Mouse (Mus musculus) midbrain, postnatal 0 days (tissue): ENCODE results near the gene Serpinb9. TPM values are rescaled to one million over a fixed set of nuclear protein-coding genes. Genes with fewer than 3 reads are reported as not detected.

Experiments
- ATAC-seq: fragments of 200-750 bp; cut with Nextera tagmentation; 2 replicates; pipeline ENCODE4 v1.8.0; 2017; ENCODE audit warnings: moderate number of reproducible peaks, mild to moderate bottlenecking, moderate TSS enrichment, moderate library complexity; ENCODE audit not compliant: low FRiP score
- DNase-seq: peaks from one replicate; pipeline ENCODE4 v3.0.0-alpha.2; 2015; ENCODE audit warnings: low spot score
- H3K27ac ChIP-seq: fragments of 300-500 bp; sonication (generic); 2 replicates; pipeline ENCODE4 v1.5.1; 2014; ENCODE audit warnings: low read depth, mild to moderate bottlenecking, low read length, mixed read lengths
- H3K27me3 ChIP-seq: fragments of 300-500 bp; sonication (generic); 2 replicates; pipeline ENCODE4 v1.6.1; 2014; ENCODE audit warnings: low read length, control low read depth, mixed read lengths; ENCODE audit not compliant: insufficient read depth
- H3K36me3 ChIP-seq: fragments of 300-500 bp; sonication (generic); 2 replicates; pipeline ENCODE4 v1.6.1; 2014; ENCODE audit warnings: low read length, control low read depth, mixed read lengths; ENCODE audit not compliant: insufficient read depth
- H3K4me1 ChIP-seq: fragments of 300-500 bp; sonication (generic); 2 replicates; pipeline ENCODE4 v1.6.1; 2014; ENCODE audit warnings: mild to moderate bottlenecking, control low read depth, antibody characterized with exemption, low read length, mixed read lengths; ENCODE audit not compliant: insufficient read depth
- H3K4me2 ChIP-seq: fragments of 300-500 bp; sonication (generic); 2 replicates; pipeline ENCODE4 v1.6.1; 2014; ENCODE audit warnings: low read depth, mild to moderate bottlenecking, low read length, mixed read lengths; ENCODE audit not compliant: poor library complexity, severe bottlenecking
- H3K4me3 ChIP-seq: fragments of 300-500 bp; sonication (generic); 2 replicates; pipeline ENCODE4 v1.5.1; 2014; ENCODE audit warnings: low read depth, mild to moderate bottlenecking, low read length, moderate library complexity
- H3K9ac ChIP-seq: fragments of 300-500 bp; sonication (generic); replicated peaks from 2 replicates; pipeline ENCODE4 v1.6.1; 2014; ENCODE audit warnings: mild to moderate bottlenecking, low read length, moderate library complexity, mixed read lengths; ENCODE audit not compliant: poor library complexity, severe bottlenecking
- H3K9me3 ChIP-seq: fragments of 300-500 bp; sonication (generic); 2 replicates; pipeline ENCODE4 v1.6.1; 2016; ENCODE audit warnings: low read length, control low read depth
- CTCF ChIP-seq: IDR thresholded peaks from 2 replicates; pipeline ENCODE4 v1.5.1; 2016; ENCODE audit warnings: antibody characterized with exemption, mild to moderate bottlenecking
- WGBS: fragments of 180-500 bp; shearing (Covaris S2); extraction: QIAGEN DNeasy Blood & Tissue Kit; methylation state at CpG from one replicate; pipeline ENCODE4 v1.1.7; 2014; 5-methylcytosine and 5-hydroxymethylcytosine counted together
- polyA plus RNA-seq: library from polyadenylated mRNA; unstranded; fragments of >200 nt; fragmentation: Nextera tagmentation; extraction: Ambion mirVana; gene quantifications from 2 replicates; pipeline ENCODE4 v1.2.1, GENCODE M21; 2015
- total RNA-seq: library from RNA; depleted of rRNA; stranded (reverse); fragments of >200 nt; gene quantifications from 2 replicates; pipeline ENCODE4 v1.2.3, GENCODE M21; 2014

The Serpinb9 gene
- total and polyA plus RNA-seq, 2 experiments from 2014 or later: 3.0 to 3.2 TPM

DNA sequence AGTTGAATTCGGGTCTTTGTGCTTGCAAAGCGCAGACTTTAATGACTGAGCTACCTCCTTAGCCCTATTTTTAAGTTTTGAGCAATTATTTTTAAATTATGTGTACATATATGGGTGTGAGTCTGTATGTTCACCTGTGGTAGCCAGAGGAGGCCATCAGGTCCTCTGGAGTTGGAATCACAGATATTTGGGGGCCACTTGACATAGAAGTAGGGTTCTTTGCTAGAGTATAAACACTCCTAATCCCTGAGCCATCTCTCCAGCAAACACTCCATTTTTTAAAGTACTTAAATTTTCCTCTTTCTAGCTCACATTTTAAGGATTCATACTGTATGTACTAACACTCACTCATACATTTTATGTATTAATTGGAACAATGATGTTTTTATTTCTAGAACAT lies 28.8 kb upstream of the Serpinb9 start:
- no peaks in the 10 kb centered on the region for H3K4me1 ChIP-seq
- 86% methylated on average over 2 of the region's 2 CpGs for WGBS
- H3K36me3 ChIP-seq: no peaks in the 10 kb centered on the region
- no peak overlapping the region for H3K9ac ChIP-seq
- no peaks in the 10 kb centered on the region for H3K27me3 ChIP-seq
- no peak overlapping the region for H3K27ac ChIP-seq
- TF ChIP-seq CTCF: no peak
- ATAC-seq: no peak
- no peak for DNase-seq
- no peak overlapping the region for H3K4me3 ChIP-seq
- H3K4me2 ChIP-seq: no peak overlapping the region
- no peaks in the 10 kb centered on the region for H3K9me3 ChIP-seq

DNA sequence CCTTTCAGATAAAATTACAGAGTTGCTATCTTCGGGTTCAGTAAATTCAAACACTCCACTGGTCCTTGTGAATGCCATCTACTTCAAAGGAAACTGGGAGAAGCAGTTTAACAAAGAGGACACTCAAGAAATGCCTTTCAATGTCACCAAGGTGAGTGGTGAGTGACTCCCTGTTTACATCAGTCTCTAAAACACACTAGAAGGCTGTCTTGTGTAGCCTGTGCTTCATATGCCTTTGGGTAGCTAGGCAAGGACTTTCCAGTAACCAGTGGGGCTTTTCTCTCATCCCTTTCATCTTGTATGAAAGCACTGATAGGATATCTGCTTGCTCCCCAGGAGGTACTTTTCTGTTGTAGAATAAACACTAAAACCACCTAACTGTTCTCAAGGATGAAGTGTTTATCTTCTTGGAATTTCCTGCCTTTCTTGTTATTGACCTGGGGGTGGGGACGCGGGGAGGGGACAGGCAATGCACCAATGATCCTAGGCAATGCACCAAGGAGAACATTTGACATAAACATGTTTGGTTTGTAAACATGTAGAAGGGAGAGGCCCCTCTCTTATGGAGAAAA lies 28.1 kb upstream of the Serpinb9 start:
- Histone ChIP-seq H3K27ac (no peak overlapping the region), H3K36me3 (no peaks in the 10 kb centered on the region), H3K9ac (no peak overlapping the region), H3K27me3 (no peaks in the 10 kb centered on the region), H3K4me2 (no peak overlapping the region), H3K9me3 (no peaks in the 10 kb centered on the region), H3K4me3 (no peak overlapping the region), H3K4me1 (no peaks in the 10 kb centered on the region)
- 66% methylated on average over 3 of the region's 3 CpGs for WGBS
- ATAC-seq (no peak), DNase-seq (no peak)
- no peak for TF ChIP-seq CTCF

DNA sequence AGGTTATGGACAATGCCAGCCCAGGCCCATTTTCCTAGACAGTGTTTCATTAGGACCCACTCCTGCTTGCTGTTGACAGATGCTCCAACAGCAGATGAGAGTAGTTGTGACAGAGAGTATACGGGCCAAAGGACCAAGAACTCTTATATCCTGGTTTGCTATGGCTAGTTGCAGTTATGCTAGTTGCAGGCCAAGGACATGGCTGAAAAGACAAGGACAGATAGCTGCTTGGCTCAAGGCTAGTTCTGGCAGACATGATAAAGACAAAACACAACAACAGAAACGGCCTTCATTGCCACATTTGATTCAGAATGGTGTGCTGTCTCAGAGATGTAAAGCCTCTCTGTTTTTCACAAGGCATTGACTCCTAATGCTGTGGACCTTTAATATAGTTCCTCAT lies 27.3 kb upstream of the Serpinb9 start:
- Histone ChIP-seq H3K27ac (no peak overlapping the region), H3K9me3 (no peaks in the 10 kb centered on the region), H3K36me3 (no peaks in the 10 kb centered on the region), H3K4me1 (no peaks in the 10 kb centered on the region), H3K9ac (no peak overlapping the region), H3K27me3 (no peaks in the 10 kb centered on the region), H3K4me3 (no peak overlapping the region), H3K4me2 (no peak overlapping the region)
- DNase-seq (no peak), ATAC-seq (no peak)
- no peak for TF ChIP-seq CTCF
- WGBS: 83% methylated on average over 2 of the region's 2 CpGs

GRCm38 (mm10) chr13:32982556-32983042 lies 20.5 kb upstream of the Serpinb9 start:
- no peaks in the 10 kb centered on the region for H3K9me3 ChIP-seq
- 82% methylated on average over 4 of the region's 4 CpGs for WGBS
- no peaks in the 10 kb centered on the region for H3K36me3 ChIP-seq
- TF ChIP-seq CTCF: no peak
- H3K4me1 ChIP-seq: no peaks in the 10 kb centered on the region
- ATAC-seq (no peak), DNase-seq (no peak)
- no peak overlapping the region for H3K9ac ChIP-seq
- no peak overlapping the region for H3K4me2 ChIP-seq
- no peak overlapping the region for H3K4me3 ChIP-seq
- H3K27ac ChIP-seq: no peak overlapping the region
- H3K27me3 ChIP-seq: no peaks in the 10 kb centered on the region

- H3K4me3 ChIP-seq: no peak overlapping the region
- no peak overlapping the region for H3K4me2 ChIP-seq
- no peak for DNase-seq
- TF ChIP-seq CTCF: no peak
- no peak for ATAC-seq
- no peak overlapping the region for H3K9ac ChIP-seq
- H3K4me1 ChIP-seq: no peaks in the 10 kb centered on the region
- no peak overlapping the region for H3K27ac ChIP-seq
- H3K9me3 ChIP-seq: no peaks in the 10 kb centered on the region
- no peaks in the 10 kb centered on the region for H3K27me3 ChIP-seq
- no peaks in the 10 kb centered on the region for H3K36me3 ChIP-seq
These were observed 16.8 kb upstream of the Serpinb9 start for GRCm38 (mm10) chr13:32986256-32986655.

DNA sequence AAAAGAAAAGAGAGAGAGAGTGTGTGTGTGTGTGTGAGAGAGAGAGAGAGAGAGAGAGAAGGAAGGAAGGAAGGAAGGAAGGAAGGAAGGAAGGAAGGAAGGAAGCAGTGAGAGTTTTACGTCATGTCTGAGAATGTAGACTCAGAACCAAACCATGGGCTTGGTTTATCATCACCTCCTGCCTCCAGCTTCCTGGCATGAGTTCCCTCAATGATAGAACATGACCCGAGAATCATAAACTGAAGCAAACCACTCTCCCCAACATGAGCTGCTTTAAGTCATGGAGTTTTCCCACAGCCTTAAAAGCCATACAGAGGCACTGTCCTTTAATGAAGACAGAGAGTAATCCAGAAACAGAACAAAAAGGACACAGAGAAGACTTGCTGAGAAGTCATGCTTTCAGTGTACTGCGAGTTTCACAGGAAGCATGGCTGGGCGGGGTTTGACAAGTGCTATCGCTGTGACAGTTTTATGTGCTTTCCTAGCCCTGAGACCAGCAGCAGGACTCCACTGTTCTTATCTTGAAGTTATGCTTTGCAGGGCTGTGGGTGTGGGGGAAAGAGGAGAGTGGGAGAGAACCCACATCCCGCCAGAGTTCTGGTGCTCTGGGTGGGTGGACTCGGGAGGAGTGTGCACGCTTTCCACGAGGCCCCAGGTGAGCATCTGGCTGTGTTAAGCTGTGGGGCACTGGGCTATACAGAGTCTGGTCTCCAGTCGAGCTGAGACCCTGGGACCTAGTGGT lies 9.7 kb upstream of the Serpinb9 start:
- TF ChIP-seq CTCF: no peak
- no peak for DNase-seq
- no peak for ATAC-seq
- Histone ChIP-seq H3K4me2 (no peak overlapping the region), H3K4me3 (no peak overlapping the region), H3K36me3 (no peaks in the 10 kb centered on the region), H3K27ac (no peak overlapping the region), H3K9me3 (no peaks in the 10 kb centered on the region), H3K9ac (no peak overlapping the region), H3K4me1 (no peaks in the 10 kb centered on the region), H3K27me3 (no peaks in the 10 kb centered on the region)
- WGBS: 87% methylated on average over 10 of the region's 10 CpGs
